Mouse (Mus musculus) stomach, postnatal 0 days (tissue): ENCODE data around the gene Gm12185. TPM values are rescaled to one million over a fixed set of nuclear protein-coding genes. Genes with fewer than 3 reads are reported as not detected.

Experiments used
- ATAC-seq: fragments of 200-750 bp; cut with Nextera tagmentation; 2 replicates; pipeline ENCODE4 v1.8.0; 2017; ENCODE audit not compliant: low FRiP score, low TSS enrichment
- DNase-seq: peaks from one replicate; pipeline ENCODE4 v3.0.0-alpha.2; 2016; ENCODE audit warnings: low spot score
- H3K27ac ChIP-seq: fragments of 300-500 bp; sonication (generic); replicated peaks from 2 replicates; pipeline ENCODE4 v1.5.1; 2014; ENCODE audit warnings: mild to moderate bottlenecking, control low read depth
- H3K27me3 ChIP-seq: fragments of 300-500 bp; sonication (generic); 2 replicates; pipeline ENCODE4 v1.6.1; 2014; ENCODE audit warnings: low read length; ENCODE audit not compliant: control insufficient read depth, insufficient read depth
- H3K36me3 ChIP-seq: fragments of 300-500 bp; sonication (generic); 2 replicates; pipeline ENCODE4 v1.6.1; 2014; ENCODE audit warnings: low read length, mixed read lengths; ENCODE audit not compliant: control insufficient read depth, insufficient read depth
- H3K4me1 ChIP-seq: fragments of 300-500 bp; sonication (generic); replicated peaks from 2 replicates; pipeline ENCODE4 v1.6.1; 2014; ENCODE audit warnings: antibody characterized with exemption; ENCODE audit not compliant: control insufficient read depth, insufficient read depth
- H3K4me2 ChIP-seq: fragments of 300-500 bp; sonication (generic); replicated peaks from 2 replicates; pipeline ENCODE4 v1.6.1; 2014; ENCODE audit warnings: low read depth, mild to moderate bottlenecking, control low read depth, moderate library complexity
- H3K4me3 ChIP-seq: fragments of 300-500 bp; sonication (generic); 2 replicates; pipeline ENCODE4 v1.5.1; 2014; ENCODE audit warnings: low read depth, low read length, control low read depth
- H3K9ac ChIP-seq: fragments of 300-500 bp; sonication (generic); 2 replicates; pipeline ENCODE4 v1.6.1; 2014; ENCODE audit warnings: mild to moderate bottlenecking, low read length, control low read depth, mixed read lengths
- H3K9me3 ChIP-seq: fragments of 300-500 bp; sonication (generic); 2 replicates; pipeline ENCODE4 v1.6.1; 2016; ENCODE audit warnings: low read length; ENCODE audit not compliant: control insufficient read depth
- CTCF ChIP-seq: IDR thresholded peaks from 2 replicates; pipeline ENCODE4 v1.5.1; 2016; ENCODE audit warnings: antibody characterized with exemption, low read depth, mild to moderate bottlenecking, moderate library complexity
- EP300 ChIP-seq: optimal IDR thresholded peaks from 2 replicates; pipeline ENCODE3; 2016; ENCODE audit warnings: antibody characterized with exemption
- WGBS: fragments of 180-500 bp; shearing (Covaris S2); extraction: QIAGEN DNeasy Blood & Tissue Kit; methylation state at CpG from one replicate; pipeline ENCODE4 v1.1.7; 2014; 5-methylcytosine and 5-hydroxymethylcytosine counted together
- polyA plus RNA-seq: library from polyadenylated mRNA; unstranded; fragments of >200 nt; fragmentation: Nextera tagmentation; extraction: Ambion mirVana; gene quantifications from 2 replicates; pipeline ENCODE4 v1.2.1, GENCODE M21; 2015

The Gm12185 gene
- polyA plus RNA-seq, 1 experiment from 2014 or later, result 0.01 TPM

DNA sequence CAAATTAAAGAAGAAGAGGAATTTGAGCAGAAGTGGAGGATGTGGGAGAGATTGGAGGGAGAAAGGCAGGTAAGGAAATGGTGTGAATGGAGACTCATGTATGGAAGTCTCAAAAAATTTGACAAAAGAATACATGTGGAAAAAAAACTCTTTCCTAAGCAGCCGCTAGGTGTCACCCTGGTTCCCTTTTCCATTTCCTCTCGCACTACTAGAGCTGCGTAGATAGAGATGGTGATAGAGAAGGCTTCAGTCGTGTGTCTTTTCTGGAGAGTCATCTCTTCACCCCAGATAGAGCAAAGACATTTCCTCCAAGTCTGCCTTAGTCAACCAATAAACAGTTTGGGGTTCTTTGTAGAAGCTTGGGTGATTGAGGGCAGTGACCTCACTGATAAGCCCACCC, 117.6 kb downstream of the Gm12185 start:
- no peaks in the 10 kb centered on the region for H3K27me3 ChIP-seq
- no peak overlapping the region for H3K9ac ChIP-seq
- ATAC-seq (peak; percentile 34; the same call in 1 of the 2 replicates), DNase-seq (peak; percentile 62)
- no peak overlapping the region for H3K4me3 ChIP-seq
- peaks cover 3% of the 10 kb centered on the region; the same call in 1 of the 2 replicates for H3K4me1 ChIP-seq
- TF ChIP-seq CTCF (peak; percentile 89), EP300 (no peak)
- H3K27ac ChIP-seq, result no peak overlapping the region
- H3K4me2 ChIP-seq, result no peak overlapping the region
- no peaks in the 10 kb centered on the region for H3K9me3 ChIP-seq
- WGBS, result 3% methylated on average over 4 of the region's 4 CpGs
- H3K36me3 ChIP-seq, result no peaks in the 10 kb centered on the region

DNA sequence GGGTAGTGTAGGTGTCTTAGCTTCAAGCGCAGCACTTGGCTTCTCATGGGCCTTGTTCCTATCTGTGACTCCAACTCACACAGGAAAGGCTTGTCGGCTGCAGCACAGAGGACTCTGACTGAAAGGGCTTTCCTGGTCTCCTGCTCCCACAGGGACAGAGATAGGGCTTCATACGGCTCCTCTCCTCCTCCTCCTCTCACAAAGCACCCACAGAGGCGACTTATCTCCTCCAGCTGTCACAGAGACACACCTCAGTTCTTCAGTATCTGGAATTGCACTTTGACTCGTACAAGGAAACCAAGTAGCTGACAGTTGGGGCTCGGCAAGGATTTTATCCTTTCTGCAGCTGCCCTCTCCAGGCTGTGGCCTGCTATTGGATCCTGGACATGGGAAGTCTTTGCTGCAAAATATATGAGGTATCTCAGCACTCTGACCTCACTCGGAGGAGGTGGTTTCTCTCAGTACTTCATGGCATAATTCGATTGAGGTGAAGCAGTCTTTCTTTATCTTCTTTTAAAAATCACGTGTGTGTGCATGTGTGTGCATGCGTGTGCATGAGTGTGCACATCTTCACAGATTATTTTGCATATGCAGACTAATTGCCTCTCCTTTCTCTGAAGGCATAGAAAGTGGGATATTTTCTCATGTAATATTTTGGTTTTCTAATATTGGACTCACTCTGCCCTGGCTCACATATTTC, 118.3 kb downstream of the Gm12185 start:
- DNase-seq (peak; percentile 44), ATAC-seq (peak; percentile 26; the same call in 1 of the 2 replicates)
- TF ChIP-seq EP300 (no peak), CTCF (peak; percentile 32)
- Histone ChIP-seq H3K27ac (peak overlapping the region; percentile 53), H3K27me3 (no peaks in the 10 kb centered on the region), H3K9me3 (no peaks in the 10 kb centered on the region), H3K4me3 (no peak overlapping the region), H3K36me3 (no peaks in the 10 kb centered on the region), H3K4me2 (no peak overlapping the region), H3K9ac (no peak overlapping the region), H3K4me1 (peaks cover 6% of the 10 kb centered on the region; the same call in 1 of the 2 replicates)
- 53% methylated on average over 10 of the region's 10 CpGs for WGBS

DNA sequence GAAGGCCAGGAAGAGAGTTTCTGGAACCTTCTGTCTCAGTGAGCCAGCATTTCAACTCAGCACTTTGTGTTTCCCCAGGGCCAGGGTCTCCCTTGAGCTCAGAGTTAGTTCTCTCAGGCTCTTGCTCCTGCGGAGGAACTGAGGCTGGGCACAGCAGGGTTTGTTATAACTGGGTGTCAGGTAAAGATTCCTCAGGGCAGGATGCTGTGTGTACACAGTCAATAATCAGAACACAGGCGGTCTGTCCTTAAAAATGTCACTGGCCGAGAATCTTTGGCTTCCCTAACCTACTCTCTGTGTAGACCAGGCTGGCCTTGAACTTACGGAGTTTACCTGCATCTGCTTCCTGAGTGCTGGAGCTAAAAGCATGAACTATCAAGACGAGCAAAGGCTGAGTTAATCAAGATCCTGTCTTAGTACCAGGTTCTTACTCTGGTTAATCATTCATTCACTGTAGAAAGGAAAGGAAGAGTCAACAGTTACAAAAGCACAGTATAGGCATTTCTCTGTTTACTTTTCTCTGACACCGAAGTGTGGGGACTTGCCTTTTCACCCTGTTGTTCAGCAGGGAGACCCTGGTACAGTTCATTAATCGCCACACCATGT, 119.2 kb downstream of the Gm12185 start:
- Histone ChIP-seq H3K4me2 (peak overlapping the region; percentile 76), H3K36me3 (no peaks in the 10 kb centered on the region), H3K9ac (peak overlapping the region; percentile 77), H3K27me3 (no peaks in the 10 kb centered on the region), H3K9me3 (no peaks in the 10 kb centered on the region), H3K4me1 (peaks cover 6% of the 10 kb centered on the region; the same call in 1 of the 2 replicates), H3K4me3 (no peak overlapping the region), H3K27ac (peak overlapping the region; percentile 90)
- 60% methylated on average over 7 of the region's 7 CpGs for WGBS
- no peak for TF ChIP-seq EP300
- no peak for TF ChIP-seq CTCF
- ATAC-seq, result peak; percentile 69
- DNase-seq, result peak; percentile 35

DNA sequence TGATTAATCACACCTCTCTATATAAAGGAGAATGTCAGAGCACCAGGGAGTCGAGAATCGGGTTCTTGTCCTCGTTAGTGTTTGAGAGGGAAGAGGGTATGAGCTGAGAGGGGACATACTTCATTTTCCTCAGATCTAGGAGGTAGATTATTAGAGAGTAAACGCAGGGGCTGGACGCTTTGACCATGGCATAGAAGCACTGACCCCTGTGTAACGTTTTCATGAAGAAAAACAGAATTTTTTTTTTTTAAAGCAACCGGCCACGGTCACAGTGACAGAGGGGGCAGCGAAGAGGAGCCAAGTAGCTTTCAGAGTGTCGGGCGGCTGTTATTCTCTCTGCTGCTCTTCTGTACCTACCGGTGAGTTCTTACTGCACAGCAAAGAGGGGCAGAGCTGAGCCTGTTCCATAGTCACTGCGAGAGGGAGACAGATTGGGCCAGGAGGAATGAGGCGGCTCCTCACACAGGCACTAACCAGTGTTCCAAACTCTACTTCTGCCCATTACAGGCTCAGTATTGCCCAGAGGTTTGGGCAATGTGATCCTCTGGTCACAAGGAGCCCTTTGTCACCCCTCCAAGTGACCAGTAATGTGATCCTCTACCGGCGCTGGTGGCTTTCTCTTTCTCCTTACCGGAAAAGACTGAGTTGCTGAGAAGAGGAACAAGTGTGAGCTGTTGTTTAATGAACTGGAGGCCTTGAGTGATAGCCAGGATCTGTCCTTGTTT, 120.0 kb downstream of the Gm12185 start:
- peak; percentile 34 for DNase-seq
- TF ChIP-seq EP300 (no peak), CTCF (no peak)
- H3K27me3 ChIP-seq, result no peaks in the 10 kb centered on the region
- no peak for ATAC-seq
- peak overlapping the region; percentile 76 for H3K4me2 ChIP-seq
- H3K4me1 ChIP-seq, result peaks cover 6% of the 10 kb centered on the region; the same call in 1 of the 2 replicates
- H3K36me3 ChIP-seq, result no peaks in the 10 kb centered on the region
- WGBS, result 9% methylated on average over 17 of the region's 17 CpGs
- no peaks in the 10 kb centered on the region for H3K9me3 ChIP-seq
- peak overlapping the region; percentile 77 for H3K9ac ChIP-seq
- H3K4me3 ChIP-seq, result peak overlapping the region; percentile 53
- H3K27ac ChIP-seq, result peak overlapping the region; percentile 90

DNA sequence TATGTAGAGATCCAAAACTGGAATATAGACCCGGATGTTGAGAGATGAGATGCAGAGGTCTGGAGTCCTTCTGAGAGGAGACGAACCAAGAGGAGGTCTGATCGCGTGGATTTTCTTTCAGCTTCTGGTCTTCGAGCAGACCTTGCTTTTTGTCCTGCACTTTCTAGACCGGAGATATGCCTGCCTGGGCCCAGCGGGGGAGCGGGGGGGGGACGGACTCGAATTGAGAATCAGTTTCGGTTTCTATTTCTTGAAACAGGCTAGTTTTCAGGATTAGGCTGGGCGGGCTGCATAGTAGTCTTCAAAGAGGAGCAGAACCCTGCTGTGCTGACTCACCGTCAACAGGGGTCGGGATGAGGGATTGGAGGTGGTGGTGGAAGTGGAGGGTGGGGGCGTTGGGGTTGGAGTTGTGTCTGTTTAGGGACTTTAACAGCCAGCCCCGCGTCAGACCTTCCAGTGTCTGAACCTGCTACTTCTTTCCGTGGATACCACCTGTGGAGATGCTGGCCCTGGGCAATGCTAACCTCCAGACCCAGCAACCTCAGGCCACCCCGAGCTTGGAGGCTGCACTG, 120.7 kb downstream of the Gm12185 start, which contains the start of gene Irgm1:
Gene Irgm1 (minus strand): TSS at position 483 of the 572 bp plus-strand sequence.
- TF ChIP-seq EP300, result no peak
- peak; percentile 46 for TF ChIP-seq CTCF
- no peaks in the 10 kb centered on the region for H3K9me3 ChIP-seq
- DNase-seq, result peak; percentile 84
- peak within 1 kb of the TSS; percentile 77 for H3K9ac ChIP-seq
- peak within 1 kb of the TSS; percentile 76 for H3K4me2 ChIP-seq
- H3K4me1 ChIP-seq, result peaks cover 6% of the 10 kb centered on the region; the same call in 1 of the 2 replicates
- under 1% methylated on average over 19 of the region's 19 CpGs for WGBS
- peak within 1 kb of the TSS; percentile 53 for H3K4me3 ChIP-seq
- 0 out of 2 replicates have a peak, but pooled peaks cover 3% of the 10 kb centered on the region for H3K36me3 ChIP-seq
- ATAC-seq, result peak; percentile 61
- peak within 1 kb of the TSS; percentile 90 for H3K27ac ChIP-seq
- H3K27me3 ChIP-seq, result no peaks in the 10 kb centered on the region
